Mouse (Mus musculus) brain, embryonic 14.5 days (tissue): Measurements from ENCODE around the gene Cald1.

ENCODE experiments used
- CTCF ChIP-seq: fragments of 200-500 bp; IDR thresholded peaks from 2 replicates; pipeline ENCODE4 v1.5.1; 2012; ENCODE audit warnings: inconsistent platforms, mild to moderate bottlenecking, moderate library complexity, borderline replicate concordance; ENCODE audit not compliant: insufficient read depth, insufficient read length; ENCODE audit errors: extremely low read depth
- POLR2A ChIP-seq: fragments of 200-500 bp; IDR thresholded peaks from 2 replicates; pipeline ENCODE4 v1.6.1; 2012; ENCODE audit warnings: mild to moderate bottlenecking, inconsistent platforms, borderline replicate concordance; ENCODE audit not compliant: poor library complexity, insufficient read depth, insufficient read length, severe bottlenecking; ENCODE audit errors: extremely low read depth

DNA sequence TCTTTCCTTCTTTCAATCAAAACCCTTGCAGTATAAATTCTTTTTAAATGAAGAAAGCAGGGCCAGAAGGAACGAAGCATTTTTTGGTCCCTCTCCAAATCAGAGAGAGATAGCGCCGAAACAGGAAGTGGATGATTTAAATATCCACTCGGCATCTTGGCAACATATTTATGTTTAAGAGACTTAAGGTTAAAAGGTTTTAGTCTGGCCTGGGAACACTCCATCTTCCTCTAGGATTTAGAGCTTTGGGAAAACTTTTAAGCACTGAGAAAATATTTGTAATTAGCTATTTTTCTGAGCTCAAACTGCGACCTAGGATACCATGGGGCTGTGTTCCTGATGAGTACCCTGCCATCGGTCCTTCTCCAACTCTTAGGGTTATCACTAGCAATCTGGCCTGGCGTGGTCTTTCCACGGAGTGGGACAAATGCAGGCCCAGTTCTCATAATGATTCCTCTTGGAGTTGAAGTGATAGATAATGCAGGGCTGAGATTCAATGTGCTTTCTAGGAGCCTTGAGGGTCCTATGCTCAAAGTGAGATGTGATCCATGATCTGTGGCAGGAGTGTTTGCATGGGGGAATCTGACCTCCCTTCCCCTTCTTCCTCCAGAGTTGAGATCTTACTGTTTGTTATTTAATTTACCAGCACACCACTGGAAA is 28.4 kb downstream of the Cald1 start:
- no peak for TF ChIP-seq CTCF
- TF ChIP-seq POLR2A, result no peak
